Mouse (Mus musculus) lung, embryonic 16.5 days (tissue): ENCODE measurements around the gene Nppb. TPM values are rescaled to one million over a fixed set of nuclear protein-coding genes. Genes with fewer than 3 reads are reported as not detected.

Experiments used
- ATAC-seq: fragments of 200-750 bp; cut with Nextera tagmentation; 2 replicates; pipeline ENCODE4 v1.8.0; 2017; ENCODE audit warnings: low read depth, mild to moderate bottlenecking, moderate library complexity
- H3K27ac ChIP-seq: fragments of 300-500 bp; sonication (generic); 2 replicates; pipeline ENCODE4 v1.5.1; 2014; ENCODE audit warnings: mild to moderate bottlenecking, control low read depth, low read length
- H3K27me3 ChIP-seq: fragments of 300-500 bp; sonication (generic); 2 replicates; pipeline ENCODE4 v1.6.1; 2014; ENCODE audit warnings: low read depth, low read length, mixed read lengths; ENCODE audit not compliant: control insufficient read depth, insufficient read depth
- H3K36me3 ChIP-seq: fragments of 300-500 bp; sonication (generic); 2 replicates; pipeline ENCODE4 v1.6.1; 2014; ENCODE audit warnings: low read length; ENCODE audit not compliant: control insufficient read depth, insufficient read depth
- H3K4me1 ChIP-seq: fragments of 300-500 bp; sonication (generic); replicated peaks from 2 replicates; pipeline ENCODE4 v1.6.1; 2014; ENCODE audit warnings: low read length, mixed read lengths; ENCODE audit not compliant: control insufficient read depth, insufficient read depth
- H3K4me2 ChIP-seq: fragments of 300-500 bp; sonication (generic); 2 replicates; pipeline ENCODE4 v1.6.1; 2014; ENCODE audit warnings: low read depth, low read length, control low read depth
- H3K4me3 ChIP-seq: fragments of 300-500 bp; sonication (generic); 2 replicates; pipeline ENCODE4 v1.5.1; 2014; ENCODE audit warnings: mild to moderate bottlenecking, low read length, control low read depth
- H3K9ac ChIP-seq: fragments of 300-500 bp; sonication (generic); 2 replicates; pipeline ENCODE4 v1.6.1; 2014; ENCODE audit warnings: low read length, control low read depth
- H3K9me3 ChIP-seq: fragments of 300-500 bp; sonication (generic); 2 replicates; pipeline ENCODE4 v1.6.1; 2016; ENCODE audit warnings: low read length; ENCODE audit not compliant: control insufficient read depth
- WGBS: fragments of 180-500 bp; shearing (Covaris S2); extraction: QIAGEN DNeasy Blood & Tissue Kit; methylation state at CpG from one replicate; pipeline ENCODE4 v1.1.7; 2014; 5-methylcytosine and 5-hydroxymethylcytosine counted together
- polyA plus RNA-seq: library from polyadenylated mRNA; unstranded; fragments of >200 nt; fragmentation: Nextera tagmentation; extraction: Ambion mirVana; gene quantifications from 2 replicates; pipeline ENCODE4 v1.2.1, GENCODE M21; 2015

Nppb gene
- polyA plus RNA-seq, result 2.9 and 4.2 TPM in 2 replicates

- Histone ChIP-seq H3K4me2 (no peak within 1 kb of the TSS), H3K27me3 (no peaks in the 10 kb centered on the region), H3K4me1 (no peaks in the 10 kb centered on the region), H3K9me3 (no peaks in the 10 kb centered on the region), H3K36me3 (no peaks in the 10 kb centered on the region), H3K4me3 (no peak within 1 kb of the TSS), H3K27ac (no peak within 1 kb of the TSS), H3K9ac (no peak within 1 kb of the TSS)
- 24% methylated on average over 20 of the region's 20 CpGs for WGBS
- ATAC-seq, result no peak
These were observed at the start of gene Nppb for GRCm38 (mm10) chr4:147985205-147986132. TSS of gene Nppb (plus strand) at chr4:147985788.

GRCm38 (mm10) chr4:147935904-147936303 lies 49.7 kb upstream of the Nppb start:
- 15% methylated on average over 9 of the region's 9 CpGs for WGBS
- H3K9ac ChIP-seq, result peak overlapping the region; percentile 85
- no peak overlapping the region; the same call in 1 of the 2 replicates for H3K27ac ChIP-seq
- no peaks in the 10 kb centered on the region for H3K36me3 ChIP-seq
- H3K4me1 ChIP-seq, result peaks cover 15% of the 10 kb centered on the region
- peak overlapping the region; percentile 87 for H3K4me2 ChIP-seq
- H3K27me3 ChIP-seq, result no peaks in the 10 kb centered on the region
- peak overlapping the region; percentile 82 for H3K4me3 ChIP-seq
- H3K9me3 ChIP-seq, result no peaks in the 10 kb centered on the region
- ATAC-seq, result no peak

GRCm38 (mm10) chr4:147936331-147936954 lies 49.1 kb upstream of the Nppb start, which contains the start of gene Plod1:
TSS of gene Plod1 (minus strand) at chr4:147936767.
- peaks cover 15% of the 10 kb centered on the region for H3K4me1 ChIP-seq

GRCm38 (mm10) chr4:147937021-147937420 lies 48.6 kb upstream of the Nppb start:
- Histone ChIP-seq H3K4me3 (peak overlapping the region; percentile 82), H3K27ac (no peak overlapping the region; the same call in 1 of the 2 replicates), H3K27me3 (no peaks in the 10 kb centered on the region), H3K9me3 (no peaks in the 10 kb centered on the region), H3K36me3 (no peaks in the 10 kb centered on the region), H3K4me2 (peak overlapping the region; percentile 87), H3K4me1 (peaks cover 21% of the 10 kb centered on the region), H3K9ac (peak overlapping the region; percentile 85)
- 41% methylated on average over 3 of the region's 3 CpGs for WGBS
- no peak for ATAC-seq

More at GRCm38 (mm10) chr4:147936331-147936954, 49.1 kb upstream of the Nppb start, which contains the start of gene Plod1:
- Histone ChIP-seq H3K4me2 (peak within 1 kb of the TSS; percentile 87), H3K27ac (peak within 1 kb of the TSS; percentile 65), H3K36me3 (no peaks in the 10 kb centered on the region), H3K27me3 (no peaks in the 10 kb centered on the region), H3K9me3 (no peaks in the 10 kb centered on the region), H3K9ac (peak within 1 kb of the TSS; percentile 85), H3K4me3 (peak within 1 kb of the TSS; percentile 82)
- under 1% methylated on average over 44 of the region's 51 CpGs for WGBS
- ATAC-seq, result peak; percentile 77

- Histone ChIP-seq H3K27me3 (no peaks in the 10 kb centered on the region), H3K27ac (peak overlapping the region; percentile 12; the same call in 1 of the 2 replicates), H3K36me3 (no peaks in the 10 kb centered on the region), H3K4me1 (peaks cover 25% of the 10 kb centered on the region), H3K4me2 (no peak overlapping the region), H3K4me3 (no peak overlapping the region), H3K9me3 (no peaks in the 10 kb centered on the region), H3K9ac (no peak overlapping the region)
- 58% methylated on average over 5 of the region's 5 CpGs for WGBS
- ATAC-seq, result no peak
These were observed 48.1 kb upstream of the Nppb start for GRCm38 (mm10) chr4:147937486-147937885.

GRCm38 (mm10) chr4:147938148-147939096 lies 47.2 kb upstream of the Nppb start:
- H3K4me1 ChIP-seq, result peaks cover 33% of the 10 kb centered on the region
- no peaks in the 10 kb centered on the region; the same call in 1 of the 2 replicates for H3K36me3 ChIP-seq
- H3K27me3 ChIP-seq, result no peaks in the 10 kb centered on the region
- H3K27ac ChIP-seq, result peak overlapping the region; percentile 62
- WGBS, result 47% methylated on average over 14 of the region's 14 CpGs
- no peak overlapping the region for H3K4me3 ChIP-seq
- no peak overlapping the region for H3K4me2 ChIP-seq
- ATAC-seq, result no peak
- no peaks in the 10 kb centered on the region for H3K9me3 ChIP-seq
- H3K9ac ChIP-seq, result no peak overlapping the region; the same call in 1 of the 2 replicates

- Histone ChIP-seq H3K4me3 (peak overlapping the region; percentile 4; the same call in 1 of the 2 replicates), H3K36me3 (peaks cover 13% of the 10 kb centered on the region), H3K27me3 (no peaks in the 10 kb centered on the region), H3K4me1 (peaks cover 33% of the 10 kb centered on the region), H3K9me3 (no peaks in the 10 kb centered on the region), H3K4me2 (peak overlapping the region; percentile 38), H3K9ac (peak overlapping the region; percentile 17; the same call in 1 of the 2 replicates), H3K27ac (peak overlapping the region; percentile 92)
- 41% methylated on average over 9 of the region's 9 CpGs for WGBS
- ATAC-seq, result peak; percentile 0; the same call in 1 of the 2 replicates
These were observed 45.5 kb upstream of the Nppb start for GRCm38 (mm10) chr4:147940111-147940510.

- Histone ChIP-seq H3K27ac (peak within 1 kb of the TSS; percentile 92), H3K9ac (peak within 1 kb of the TSS; percentile 88), H3K4me1 (peaks cover 33% of the 10 kb centered on the region), H3K27me3 (no peaks in the 10 kb centered on the region), H3K9me3 (no peaks in the 10 kb centered on the region), H3K4me2 (peak within 1 kb of the TSS; percentile 97), H3K36me3 (peaks cover 18% of the 10 kb centered on the region), H3K4me3 (peak within 1 kb of the TSS; percentile 84)
- WGBS, result under 1% methylated on average over 32 of the region's 35 CpGs
- ATAC-seq, result peak; percentile 67
These were observed 45.0 kb upstream of the Nppb start, which contains the start of gene 2510039O18Rik for GRCm38 (mm10) chr4:147940576-147941044. TSS of gene 2510039O18Rik (plus strand) at chr4:147940895.
